Mouse (Mus musculus) heart, adult 2 months (tissue): ENCODE measurements around the gene Oas1g. TPM values are rescaled to one million over a fixed set of nuclear protein-coding genes. Genes with fewer than 3 reads are reported as not detected.
"Not testable (repeated sequence)": the region's sequence is repeated elsewhere in the genome, so short reads cannot be mapped to it uniquely, and the experiment has no call there.

ENCODE experiments used
- DNase-seq, 2 experiments: peaks; one replicate each; pipeline ENCODE4 v3.0.0; 2021
- H3K27ac ChIP-seq: fragments of 200-600 bp; 2 replicates; pipeline ENCODE4 v1.8.1; 2022
- H3K27me3 ChIP-seq: fragments of 200-500 bp; 2 replicates; pipeline ENCODE4 v1.6.1; 2012; ENCODE audit warnings: mild to moderate bottlenecking, low read length, inconsistent platforms, mixed read lengths; ENCODE audit not compliant: control insufficient read depth, insufficient read depth
- H3K36me3 ChIP-seq: fragments of 200-500 bp; 2 replicates; pipeline ENCODE4 v1.6.1; 2012; ENCODE audit warnings: low read length, inconsistent platforms; ENCODE audit not compliant: control insufficient read depth, insufficient read depth
- H3K4me1 ChIP-seq: fragments of 200-500 bp; 2 replicates; pipeline ENCODE4 v1.6.1; 2011; ENCODE audit warnings: low read length; ENCODE audit not compliant: control insufficient read depth, insufficient read depth
- H3K4me3 ChIP-seq: fragments of 200-600 bp; 2 replicates; pipeline ENCODE4 v1.8.1; 2022
- H3K79me2 ChIP-seq: fragments of 200-500 bp; replicated peaks from 2 replicates; pipeline ENCODE4 v1.6.1; 2012; ENCODE audit warnings: mild to moderate bottlenecking, inconsistent platforms, low read length, moderate library complexity, mixed read lengths; ENCODE audit not compliant: control insufficient read depth, insufficient read depth
- H3K9ac ChIP-seq: fragments of 200-500 bp; 2 replicates; pipeline ENCODE4 v1.6.1; 2012; ENCODE audit warnings: low read depth, mild to moderate bottlenecking, control low read depth, inconsistent platforms, low read length, mixed read lengths
- CTCF ChIP-seq: fragments of 200-600 bp; IDR thresholded peaks from 2 replicates; pipeline ENCODE4 v1.8.1; 2022; ENCODE audit warnings: antibody characterized with exemption, mild to moderate bottlenecking, moderate library complexity
- EP300 ChIP-seq: fragments of 200-500 bp; IDR thresholded peaks from 2 replicates; pipeline ENCODE4 v1.6.1; 2011; ENCODE audit warnings: low read depth, low read length, control low read depth; ENCODE audit not compliant: insufficient read depth
- POLR2A ChIP-seq: fragments of 200-500 bp; IDR thresholded peaks from 2 replicates; pipeline ENCODE4 v1.6.1; 2011; ENCODE audit warnings: mild to moderate bottlenecking, low read depth, low read length, control low read depth; ENCODE audit not compliant: insufficient read depth
- WGBS: fragments of 180-500 bp; shearing (Covaris S2); methylation state at CpG from one replicate; pipeline ENCODE4 v1.1.7; 2018; 5-methylcytosine and 5-hydroxymethylcytosine counted together
- intact Hi-C: fragments of 180-260 bp; cut with DNase I; formaldehyde crosslinking; loops from one replicate; pipeline ENCODE4 v1.15.1; 2025
- polyA plus RNA-seq: library from polyadenylated mRNA; depleted of rRNA; stranded (reverse); fragments of >200 nt; gene quantifications from 2 replicates; pipeline ENCODE4 v1.2.3, GENCODE M21; 2012
- total RNA-seq, 2 experiments: library from RNA; stranded (reverse); gene quantifications; 2 replicates each; pipeline ENCODE4 v1.2.3; 2021

The Oas1g gene
- total and polyA plus RNA-seq, 3 experiments: 0.34 to 1.0 TPM; not detected in 1

- H3K4me1 ChIP-seq: no peaks in the 10 kb centered on the region
- TF ChIP-seq POLR2A: no peak
- no peak for TF ChIP-seq EP300
- no peak for TF ChIP-seq CTCF
- H3K79me2 ChIP-seq: no peaks in the 10 kb centered on the region
- no peaks in the 10 kb centered on the region for H3K27me3 ChIP-seq
- H3K4me3 ChIP-seq: no peak overlapping the region
- no peaks in the 10 kb centered on the region for H3K36me3 ChIP-seq
- intact Hi-C loops: no loop called here
- DNase-seq: no peak
- WGBS: 84% methylated on average over 11 of the region's 11 CpGs
- H3K27ac ChIP-seq: no peak overlapping the region
- H3K9ac ChIP-seq: no peak overlapping the region
These were observed 8.0 kb upstream of the Oas1g start for GRCm38 (mm10) chr5:120895231-120895900.

- 57% methylated on average over 2 of the region's 2 CpGs for WGBS
These were observed 7.3 kb upstream of the Oas1g start for GRCm38 (mm10) chr5:120894692-120895091.

GRCm38 (mm10) chr5:120893866-120894265, 6.5 kb upstream of the Oas1g start:
- DNase-seq, H3K79me2 ChIP-seq, H3K27me3 ChIP-seq, H3K9ac ChIP-seq, H3K36me3 ChIP-seq, H3K4me3 ChIP-seq, H3K4me1 ChIP-seq, H3K27ac ChIP-seq, intact Hi-C loops: not testable (repeated sequence)
- 86% methylated on average over 4 of the region's 4 CpGs for WGBS

More at GRCm38 (mm10) chr5:120894692-120895091, 7.3 kb upstream of the Oas1g start:
- H3K9ac ChIP-seq, H3K36me3 ChIP-seq, H3K4me3 ChIP-seq, H3K79me2 ChIP-seq, H3K27ac ChIP-seq, intact Hi-C loops, H3K27me3 ChIP-seq, H3K4me1 ChIP-seq, DNase-seq: not testable (repeated sequence)

- 42% methylated on average over 2 of the region's 2 CpGs for WGBS
- TF ChIP-seq EP300 (no peak), POLR2A (no peak), CTCF (no peak)
These were observed 4.8 kb upstream of the Oas1g start for GRCm38 (mm10) chr5:120892243-120892660.

GRCm38 (mm10) chr5:120891566-120892242, 4.3 kb upstream of the Oas1g start:
- H3K4me1 ChIP-seq, H3K27me3 ChIP-seq, H3K79me2 ChIP-seq, H3K9ac ChIP-seq, H3K4me3 ChIP-seq, DNase-seq, intact Hi-C loops, H3K27ac ChIP-seq, H3K36me3 ChIP-seq: not testable (repeated sequence)
- WGBS: 64% methylated on average over 2 of the region's 2 CpGs

More at GRCm38 (mm10) chr5:120892243-120892660, 4.8 kb upstream of the Oas1g start:
- Histone ChIP-seq H3K79me2 (no peaks in the 10 kb centered on the region), H3K27ac (no peak overlapping the region), H3K4me3 (no peak overlapping the region), H3K27me3 (no peaks in the 10 kb centered on the region), H3K4me1 (no peaks in the 10 kb centered on the region), H3K9ac (no peak overlapping the region), H3K36me3 (no peaks in the 10 kb centered on the region)
- no peak for DNase-seq
- intact Hi-C loops: no loop called here

GRCm38 (mm10) chr5:120890991-120891390, 3.6 kb upstream of the Oas1g start:
- no peaks in the 10 kb centered on the region for H3K79me2 ChIP-seq
- WGBS: 41% methylated on average over 3 of the region's 3 CpGs
- no peak overlapping the region for H3K27ac ChIP-seq
- intact Hi-C loops: no loop called here
- H3K4me3 ChIP-seq: no peak overlapping the region
- no peak for TF ChIP-seq POLR2A
- TF ChIP-seq CTCF: no peak
- TF ChIP-seq EP300: no peak
- DNase-seq: no peak
- H3K4me1 ChIP-seq: no peaks in the 10 kb centered on the region
- no peak overlapping the region for H3K9ac ChIP-seq
- H3K27me3 ChIP-seq: no peaks in the 10 kb centered on the region
- H3K36me3 ChIP-seq: no peaks in the 10 kb centered on the region
